Mouse (Mus musculus): Measurements from ENCODE around the gene Gm21719. TPM values are rescaled to one million over a fixed set of nuclear protein-coding genes. Genes with fewer than 3 reads are reported as not detected.
"Not testable (repeated sequence)": the region's sequence is repeated elsewhere in the genome, so short reads cannot be mapped to it uniquely, and the experiment has no call there.

Gene Gm21719
- not detected for total RNA-seq (2021)

GRCm38 (mm10) chrY:6682772-6683171 is at the start of gene Gm21719:
Gene Gm21719 (minus strand): TSS chrY:6682872.
- intact Hi-C loops (cut with DNase I); DNase-seq (ENCODE audit: low spot score in 2 of 2): not testable (repeated sequence)

Other genes starting within 250 kb of the Gm21719 start
- gene Gm28919, start 99.3 kb downstream of the Gm21719 start, total RNA-seq (2021) = not detected
- gene Gm20830, start 235.4 kb upstream of the Gm21719 start, total RNA-seq (2021) = not detected

Data from left cerebral cortex, postnatal 36 days (tissue).